Mouse (Mus musculus): ENCODE results near the gene Tmub1. TPM values are rescaled to one million over a fixed set of nuclear protein-coding genes. Genes with fewer than 3 reads are reported as not detected.

Gene Tmub1
- polyA plus RNA-seq, 1 experiment from 2014 or later: 28.4 TPM

Other genes starting within 250 kb of the Tmub1 start
- gene Kcnh2, start 96.2 kb downstream of the Tmub1 start, polyA plus RNA-seq (2016; fragmentation: Nextera tagmentation; extraction: Ambion mirVana): 17.8 and 21.3 TPM in 2 replicates
- gene Nos3, start 83.0 kb downstream of the Tmub1 start, polyA plus RNA-seq (2016; fragmentation: Nextera tagmentation; extraction: Ambion mirVana): 7.6 and 8.1 TPM in 2 replicates
- gene Atg9b, start 55.7 kb downstream of the Tmub1 start, polyA plus RNA-seq (2016; fragmentation: Nextera tagmentation; extraction: Ambion mirVana): 0.99 and 1.3 TPM in 2 replicates
- 57.1 and 61.8 TPM in 2 replicates for gene Abcb8, start 54.2 kb downstream of the Tmub1 start, polyA plus RNA-seq (2016; fragmentation: Nextera tagmentation; extraction: Ambion mirVana)
- gene Asic3, start 34.5 kb downstream of the Tmub1 start, polyA plus RNA-seq (2016; fragmentation: Nextera tagmentation; extraction: Ambion mirVana): 0.20 TPM in 1 of 2 replicates, not detected in the other
- gene Cdk5, start 24.3 kb downstream of the Tmub1 start, polyA plus RNA-seq (2016; fragmentation: Nextera tagmentation; extraction: Ambion mirVana): 42.7 and 48.9 TPM in 2 replicates
- 32.8 and 33.6 TPM in 2 replicates for gene Slc4a2, start 24.0 kb downstream of the Tmub1 start, polyA plus RNA-seq (2016; fragmentation: Nextera tagmentation; extraction: Ambion mirVana)
- gene Fastk, start 2.6 kb downstream of the Tmub1 start, polyA plus RNA-seq (2016; fragmentation: Nextera tagmentation; extraction: Ambion mirVana): 106 and 108 TPM in 2 replicates
- 24.1 and 29.0 TPM in 2 replicates for gene Agap3, start 4.3 kb upstream of the Tmub1 start, polyA plus RNA-seq (2016; fragmentation: Nextera tagmentation; extraction: Ambion mirVana)
- 0.09 and 0.21 TPM in 2 replicates for gene Gbx1, start 79.3 kb upstream of the Tmub1 start, polyA plus RNA-seq (2016; fragmentation: Nextera tagmentation; extraction: Ambion mirVana)
- 0.09 and 0.15 TPM in 2 replicates for gene Asb10, start 93.1 kb upstream of the Tmub1 start, polyA plus RNA-seq (2016; fragmentation: Nextera tagmentation; extraction: Ambion mirVana)
- 0.06 TPM in 1 of 2 replicates, not detected in the other for gene 4931409K22Rik, start 109.0 kb upstream of the Tmub1 start, polyA plus RNA-seq (2016; fragmentation: Nextera tagmentation; extraction: Ambion mirVana)
- 193 and 197 TPM in 2 replicates for gene Abcf2, start 129.6 kb upstream of the Tmub1 start, polyA plus RNA-seq (2016; fragmentation: Nextera tagmentation; extraction: Ambion mirVana)
- gene Chpf2, start 138.9 kb upstream of the Tmub1 start, polyA plus RNA-seq (2016; fragmentation: Nextera tagmentation; extraction: Ambion mirVana): 15.1 and 16.0 TPM in 2 replicates
- 34.7 and 39.7 TPM in 2 replicates for gene Smarcd3, start 176.6 kb upstream of the Tmub1 start, polyA plus RNA-seq (2016; fragmentation: Nextera tagmentation; extraction: Ambion mirVana)
- gene Nub1, start 237.7 kb upstream of the Tmub1 start, polyA plus RNA-seq (2016; fragmentation: Nextera tagmentation; extraction: Ambion mirVana): 26.1 and 27.0 TPM in 2 replicates